Mouse (Mus musculus) left cerebral cortex, adult 2 months (tissue): ENCODE results near the gene Pacrg. TPM values are rescaled to one million over a fixed set of nuclear protein-coding genes. Genes with fewer than 3 reads are reported as not detected.

Experiments
- DNase-seq, 2 experiments: peaks; one replicate each; pipeline ENCODE4 v3.0.0; 2021 to 2022; ENCODE audit warnings: low spot score in 2 of 2, mixed read lengths in 1 of 2; ENCODE audit errors: extremely low spot score in 1 of 2
- H3K27ac ChIP-seq: fragments of 200-600 bp; 2 replicates; pipeline ENCODE4 v1.8.1; 2022
- H3K4me3 ChIP-seq: fragments of 200-600 bp; 2 replicates; pipeline ENCODE4 v1.8.1; 2022
- CTCF ChIP-seq: fragments of 200-600 bp; IDR thresholded peaks from 2 replicates; pipeline ENCODE4 v1.8.1; 2022; ENCODE audit warnings: antibody characterized with exemption, mild to moderate bottlenecking, moderate library complexity
- intact Hi-C: fragments of 180-260 bp; cut with DNase I; formaldehyde crosslinking; loops from one replicate; pipeline ENCODE4 v1.15.1; 2025
- total RNA-seq, 2 experiments: library from RNA; stranded (reverse); gene quantifications; 2 replicates each; pipeline ENCODE4 v1.2.3; 2021

The Pacrg gene
- total RNA-seq, 2 experiments from 2014 or later, result 15.2 to 19.8 TPM

DNA sequence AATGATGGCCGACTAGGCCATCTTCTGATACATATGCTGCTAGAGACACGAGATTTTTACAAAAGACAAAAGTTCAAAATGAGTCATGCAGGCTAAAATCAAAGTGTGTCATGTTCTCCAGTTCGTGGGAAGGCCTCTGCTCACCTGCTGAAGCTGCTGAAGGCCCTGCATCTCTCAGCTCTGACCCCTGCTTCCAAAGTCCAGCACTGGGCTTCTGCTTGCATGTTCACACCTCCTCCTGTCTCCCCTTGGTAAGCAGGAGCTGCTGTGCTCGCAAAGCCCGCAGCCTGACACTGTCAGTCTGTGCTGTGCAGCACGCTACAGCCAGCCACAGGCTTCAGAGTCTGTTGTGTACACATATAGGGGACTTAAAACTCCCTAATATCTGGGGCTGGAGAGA is 225.4 kb downstream of the Pacrg start:
- H3K4me3 ChIP-seq, result no peak overlapping the region
- TF ChIP-seq CTCF, result no peak
- intact Hi-C loops, result no loop called here
- H3K27ac ChIP-seq, result no peak overlapping the region
- no peak for DNase-seq

DNA sequence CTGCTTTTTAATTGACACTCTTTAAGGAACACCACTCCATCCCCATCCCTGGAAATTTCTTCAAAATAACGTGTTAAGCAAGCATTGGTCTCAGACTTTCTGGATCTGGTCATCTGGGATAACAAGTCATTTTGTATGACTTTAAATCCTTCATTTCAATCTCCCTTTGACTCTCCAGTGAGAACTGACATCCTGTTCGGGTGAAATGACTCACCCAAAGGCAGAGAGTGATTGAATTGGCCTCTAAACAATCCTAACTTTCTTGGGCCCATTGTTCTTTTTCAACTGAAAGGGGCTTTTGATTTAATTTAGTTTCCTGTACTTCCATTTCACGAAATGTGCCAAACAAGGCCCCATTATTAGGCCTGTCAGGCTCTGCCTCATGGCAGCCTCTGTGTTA is 228.5 kb downstream of the Pacrg start:
- H3K27ac ChIP-seq, result no peak overlapping the region
- intact Hi-C loops, result no loop called here
- TF ChIP-seq CTCF, result no peak

DNA sequence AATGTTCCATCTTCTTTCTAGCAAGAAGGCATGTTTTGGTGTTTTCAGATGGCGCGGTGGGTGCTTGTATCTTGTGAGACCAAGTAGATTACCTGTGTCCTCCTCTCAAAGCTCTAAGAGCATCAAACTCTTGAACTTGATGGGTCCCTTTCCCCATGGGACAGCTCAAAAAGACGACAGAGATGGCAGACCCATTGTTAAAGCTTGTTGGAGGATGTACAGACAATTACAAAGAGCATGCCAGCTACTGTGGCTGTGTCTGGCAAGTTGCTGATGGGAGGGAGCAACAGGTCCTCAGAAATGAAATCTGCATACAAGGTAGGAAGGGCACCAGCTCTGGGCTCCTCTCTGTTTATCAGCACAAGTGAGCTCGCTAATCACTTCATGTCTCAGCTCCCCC is 232.0 kb downstream of the Pacrg start:
- DNase-seq, result no peak
- TF ChIP-seq CTCF, result no peak
- no peak overlapping the region for H3K4me3 ChIP-seq
- no peak overlapping the region for H3K27ac ChIP-seq
- intact Hi-C loops, result no loop called here

More for the DNA sequence above, 228.5 kb downstream of the Pacrg start:
- DNase-seq, result no peak
- H3K4me3 ChIP-seq, result no peak overlapping the region

DNA sequence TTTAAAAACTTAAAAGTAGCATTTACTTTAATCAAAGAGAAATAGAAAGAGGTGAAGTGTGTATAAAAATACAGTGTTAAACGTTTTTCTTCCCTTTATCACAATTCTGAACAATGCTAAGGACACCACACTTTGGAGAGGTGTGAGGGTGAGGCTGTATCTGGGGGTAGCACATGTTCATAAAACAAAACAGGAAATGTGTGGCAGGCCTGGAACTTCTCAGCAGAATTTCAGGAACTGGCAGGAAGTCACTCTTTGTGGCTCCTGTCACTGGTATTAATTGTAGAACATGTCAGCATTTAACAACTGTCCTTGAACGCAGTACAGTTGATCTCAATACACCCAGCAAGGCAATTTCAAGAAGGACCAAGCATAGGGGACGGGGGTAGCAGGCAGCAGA is 234.0 kb downstream of the Pacrg start:
- no peak overlapping the region for H3K27ac ChIP-seq
- DNase-seq, result no peak
- no peak overlapping the region for H3K4me3 ChIP-seq
- intact Hi-C loops, result no loop called here
- no peak for TF ChIP-seq CTCF

DNA sequence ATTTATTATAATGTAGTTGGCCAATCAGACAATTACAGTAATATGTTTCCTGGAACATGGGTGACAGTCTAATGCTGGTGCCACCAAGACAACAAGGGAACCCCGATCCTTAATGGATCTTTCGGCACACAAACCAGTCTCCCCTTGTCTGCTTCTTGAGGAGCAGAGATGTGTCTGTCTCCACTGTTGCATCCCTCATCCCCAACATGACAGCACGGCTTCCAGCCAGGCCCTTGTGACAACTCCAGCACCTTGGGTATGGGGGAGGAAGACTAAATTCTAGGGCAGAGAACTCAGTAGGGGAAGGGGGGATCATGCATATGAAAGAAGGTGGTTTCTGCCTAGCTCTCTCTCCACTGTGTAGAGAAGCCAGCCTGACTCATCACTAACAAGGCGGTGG is 242.4 kb downstream of the Pacrg start:
- intact Hi-C loops, result no loop called here
- no peak overlapping the region for H3K27ac ChIP-seq
- TF ChIP-seq CTCF, result no peak
- no peak for DNase-seq
- no peak overlapping the region for H3K4me3 ChIP-seq

DNA sequence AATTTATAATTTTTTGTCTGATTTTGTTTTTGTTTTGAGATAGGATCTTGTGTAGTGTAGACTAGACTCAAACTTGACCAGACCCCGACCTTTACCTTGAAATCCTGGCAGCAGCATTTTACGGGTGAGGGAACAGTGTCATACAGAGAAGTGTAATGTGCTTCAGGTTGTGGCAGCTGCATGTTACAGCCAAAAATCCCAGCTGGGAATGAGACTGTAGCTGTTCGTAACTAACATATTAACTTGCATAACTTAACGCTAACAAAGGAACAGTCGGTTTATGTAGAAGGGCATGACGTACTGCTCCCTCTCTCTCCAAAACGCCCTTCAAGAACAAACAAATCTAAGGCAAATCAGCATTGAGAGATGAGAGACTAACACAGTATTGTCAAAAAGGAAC is 250.5 kb downstream of the Pacrg start:
- TF ChIP-seq CTCF, result no peak
- intact Hi-C loops, result no loop called here
- no peak for DNase-seq
- H3K27ac ChIP-seq, result no peak overlapping the region
- no peak overlapping the region for H3K4me3 ChIP-seq

DNA sequence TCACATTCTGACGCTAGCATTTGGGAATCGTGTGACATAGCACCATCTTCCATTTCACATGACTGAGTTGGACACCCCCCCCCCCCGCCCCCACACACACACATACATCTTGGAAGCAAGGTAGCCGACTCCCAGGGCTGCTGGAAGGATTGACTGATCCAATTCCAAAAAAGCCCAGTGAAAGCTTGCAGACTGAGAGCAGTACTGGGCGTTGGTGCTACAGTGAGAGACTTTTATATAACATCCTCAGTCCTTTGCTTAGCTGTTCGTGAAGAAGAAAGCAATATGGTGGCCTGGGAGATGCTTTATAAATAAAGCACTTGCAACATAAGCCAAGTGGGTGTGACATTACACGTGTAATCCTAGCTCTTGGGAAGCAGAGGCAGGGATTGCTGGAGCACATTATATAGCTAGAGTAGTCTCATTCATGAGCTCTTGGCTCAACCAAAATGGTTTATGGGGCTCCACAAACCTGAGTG is 251.2 kb downstream of the Pacrg start:
- no peak for DNase-seq
- no peak overlapping the region for H3K27ac ChIP-seq
- H3K4me3 ChIP-seq, result no peak overlapping the region
- intact Hi-C loops, result no loop called here
- no peak for TF ChIP-seq CTCF

DNA sequence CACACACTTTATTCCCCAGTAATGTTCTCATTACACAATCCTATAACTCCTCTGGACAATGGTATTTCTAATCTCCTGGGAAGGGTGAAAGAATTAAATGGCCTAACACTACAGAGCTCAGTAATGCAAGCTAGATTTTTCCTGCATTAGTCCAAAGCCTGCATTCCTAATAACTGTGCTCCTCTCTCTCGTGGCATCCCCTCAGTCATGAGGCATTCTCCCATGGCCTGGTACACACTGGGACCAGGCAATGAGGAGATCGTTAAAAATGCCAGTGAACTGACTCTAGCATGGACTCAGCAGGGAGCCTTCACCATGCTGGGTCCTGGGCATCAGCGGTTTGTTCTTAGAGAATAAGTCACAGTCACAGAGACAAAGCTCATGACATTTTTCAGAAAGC is 256.8 kb downstream of the Pacrg start:
- Histone ChIP-seq H3K27ac (no peak overlapping the region), H3K4me3 (no peak overlapping the region)
- intact Hi-C loops, result no loop called here
- no peak for DNase-seq
- TF ChIP-seq CTCF, result no peak

DNA sequence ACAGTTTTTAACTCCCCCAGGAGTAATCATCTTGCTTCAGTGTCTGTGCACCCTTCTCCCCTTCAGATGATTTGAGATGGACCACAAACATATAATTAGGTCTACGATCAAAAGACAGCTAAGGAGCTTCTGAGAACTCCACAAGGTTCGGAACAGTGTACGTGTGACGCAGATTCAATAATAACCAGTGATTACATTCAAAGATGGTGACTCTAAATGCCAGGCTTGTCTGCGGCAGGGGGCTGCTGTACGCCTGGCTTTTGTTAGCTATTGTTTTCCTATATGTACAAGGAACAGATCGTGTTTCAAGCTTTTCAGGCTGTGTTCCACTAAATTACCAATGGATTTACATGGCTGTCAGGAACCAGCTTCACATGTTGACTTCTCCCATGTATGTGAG is 264.8 kb downstream of the Pacrg start:
- no peak for TF ChIP-seq CTCF
- no peak for DNase-seq
- H3K4me3 ChIP-seq, result no peak overlapping the region
- H3K27ac ChIP-seq, result no peak overlapping the region
- intact Hi-C loops, result no loop called here

DNA sequence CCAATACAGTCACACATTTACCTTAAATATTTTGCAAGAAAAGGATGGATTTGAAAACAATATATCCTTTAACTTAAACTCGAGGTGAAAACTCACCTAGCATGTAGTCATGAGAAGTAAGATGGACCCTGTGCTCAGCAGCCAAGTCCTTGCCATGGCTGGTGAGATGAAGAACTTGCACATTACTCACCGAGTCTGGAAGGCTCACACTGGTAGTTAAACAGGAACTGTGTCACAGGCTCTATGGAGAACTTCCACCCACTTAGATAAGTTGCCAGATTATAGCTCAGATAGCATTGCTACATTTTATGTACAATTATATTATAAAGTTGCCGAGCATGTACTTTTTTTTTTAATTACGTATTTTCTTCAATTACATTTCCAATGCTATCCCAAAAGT is 267.7 kb downstream of the Pacrg start:
- intact Hi-C loops, result no loop called here
- Histone ChIP-seq H3K27ac (no peak overlapping the region), H3K4me3 (no peak overlapping the region)
- no peak for TF ChIP-seq CTCF
- no peak for DNase-seq

DNA sequence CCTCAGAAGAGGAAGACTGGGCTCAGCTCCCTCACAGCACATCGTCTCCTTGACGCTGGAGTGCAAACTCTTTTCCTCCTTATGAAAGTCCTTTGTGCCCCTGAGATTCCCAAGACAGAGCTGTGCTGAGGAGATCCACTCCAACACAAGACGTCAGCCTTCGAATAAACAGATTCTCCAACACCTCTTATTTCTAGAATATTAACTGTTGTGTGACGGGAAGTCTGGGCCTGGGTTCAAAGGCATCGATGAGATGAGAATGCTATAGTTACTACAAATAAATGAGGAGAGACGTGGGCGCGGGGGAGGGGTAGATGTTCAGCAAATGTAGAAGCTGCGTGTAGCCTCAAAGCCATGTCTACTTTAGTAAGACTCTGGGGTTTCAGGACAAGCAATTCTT is 270.8 kb downstream of the Pacrg start:
- H3K4me3 ChIP-seq, result no peak overlapping the region
- TF ChIP-seq CTCF, result no peak
- no peak for DNase-seq
- intact Hi-C loops, result no loop called here
- no peak overlapping the region for H3K27ac ChIP-seq

DNA sequence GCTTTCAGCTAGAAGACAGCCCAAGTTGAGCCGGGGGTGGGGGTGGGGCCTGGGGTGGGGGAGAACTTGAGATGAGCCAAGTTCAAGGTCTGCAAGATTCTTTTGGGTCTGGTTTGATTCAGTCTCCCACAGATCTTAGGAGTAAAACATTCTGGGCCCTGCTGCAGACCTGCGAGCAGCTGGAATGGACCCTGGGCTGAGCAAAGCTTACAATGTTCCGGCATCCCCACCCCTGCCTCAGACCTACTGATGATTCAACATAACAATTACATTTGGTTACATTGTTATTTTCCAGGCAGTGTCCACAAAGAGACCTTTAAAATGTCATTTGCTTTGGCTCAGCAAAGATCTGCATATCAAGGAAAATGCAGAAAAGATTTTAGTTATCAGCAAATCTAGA is 272.7 kb downstream of the Pacrg start:
- H3K4me3 ChIP-seq, result no peak overlapping the region
- no peak overlapping the region for H3K27ac ChIP-seq
- no peak for TF ChIP-seq CTCF
- intact Hi-C loops, result no loop called here
- DNase-seq, result no peak

DNA sequence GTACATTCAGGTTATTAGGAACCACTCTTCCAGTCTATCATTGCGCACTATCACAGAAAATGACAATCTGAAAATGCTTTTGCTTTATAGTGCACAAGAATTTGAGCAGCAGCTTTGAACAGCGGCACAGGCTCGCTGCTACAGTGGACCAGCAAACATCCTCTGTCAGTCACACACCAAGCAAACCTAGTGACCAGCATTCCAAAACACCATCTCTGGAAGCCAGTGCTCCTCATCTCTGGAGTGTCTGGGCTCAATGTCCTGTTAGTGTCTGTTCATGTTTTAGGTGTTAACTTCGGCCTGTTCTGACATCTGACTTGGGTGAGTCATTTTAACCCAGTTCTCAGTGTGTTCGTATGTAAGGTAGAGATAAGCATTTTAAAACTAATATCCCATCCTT is 275.9 kb downstream of the Pacrg start:
- TF ChIP-seq CTCF, result no peak
- intact Hi-C loops, result no loop called here
- DNase-seq, result no peak
- no peak overlapping the region for H3K4me3 ChIP-seq
- H3K27ac ChIP-seq, result no peak overlapping the region

DNA sequence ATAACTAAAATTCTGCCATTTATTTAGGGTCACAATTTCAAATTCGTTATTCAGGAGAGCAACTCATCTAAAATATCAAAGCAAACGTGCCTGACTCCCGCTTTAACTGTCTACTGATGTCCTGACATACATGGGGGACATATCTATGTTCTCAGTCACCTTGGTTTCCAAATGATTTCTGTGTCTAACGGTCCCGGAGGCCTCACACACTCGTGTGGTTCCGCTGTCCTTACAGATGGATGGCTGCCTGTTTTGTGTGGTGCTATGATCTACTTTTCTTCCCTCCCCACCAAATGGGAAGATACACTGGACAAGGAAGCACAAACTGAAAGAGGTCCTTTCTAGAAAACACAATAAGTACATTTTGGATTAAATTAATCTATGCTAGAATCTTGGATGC is 277.2 kb downstream of the Pacrg start:
- Histone ChIP-seq H3K27ac (no peak overlapping the region), H3K4me3 (no peak overlapping the region)
- intact Hi-C loops, result no loop called here
- no peak for TF ChIP-seq CTCF
- no peak for DNase-seq
